Mouse (Mus musculus): Measurements from ENCODE around the gene Usp9x.

Usp9x gene

DNA sequence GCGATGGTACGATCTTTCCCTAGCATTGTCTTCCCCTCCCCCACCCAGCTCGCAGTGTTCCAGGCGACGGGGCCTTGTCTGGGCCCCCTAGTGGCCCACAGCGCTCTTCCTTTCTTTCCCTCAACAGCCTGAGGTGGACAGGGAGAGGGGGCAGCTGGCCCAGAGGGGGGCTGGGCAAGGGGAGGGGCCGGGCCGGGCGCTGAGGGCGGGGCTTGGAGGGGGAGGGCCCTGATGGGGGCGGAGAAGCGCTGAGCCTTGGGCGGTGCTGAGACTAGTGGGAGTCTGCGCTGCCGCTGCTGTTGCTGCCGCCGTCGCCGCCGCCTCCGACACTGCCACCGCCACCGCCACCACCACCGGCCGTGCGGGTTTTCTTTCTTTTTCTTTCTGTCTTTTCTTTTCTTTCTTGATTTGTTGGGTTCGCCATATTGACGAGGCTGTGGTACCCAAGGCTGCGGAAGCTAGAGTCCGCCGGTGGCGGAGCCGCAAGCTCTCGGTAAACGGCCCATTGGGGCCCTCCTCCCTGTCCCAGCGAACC is at the start of gene Usp9x:
Gene Usp9x (plus strand): TSS at position 258 of the 535 bp plus-strand sequence.
- DNase-seq (ENCODE audit: low spot score in 2 of 2): no peak

DNA sequence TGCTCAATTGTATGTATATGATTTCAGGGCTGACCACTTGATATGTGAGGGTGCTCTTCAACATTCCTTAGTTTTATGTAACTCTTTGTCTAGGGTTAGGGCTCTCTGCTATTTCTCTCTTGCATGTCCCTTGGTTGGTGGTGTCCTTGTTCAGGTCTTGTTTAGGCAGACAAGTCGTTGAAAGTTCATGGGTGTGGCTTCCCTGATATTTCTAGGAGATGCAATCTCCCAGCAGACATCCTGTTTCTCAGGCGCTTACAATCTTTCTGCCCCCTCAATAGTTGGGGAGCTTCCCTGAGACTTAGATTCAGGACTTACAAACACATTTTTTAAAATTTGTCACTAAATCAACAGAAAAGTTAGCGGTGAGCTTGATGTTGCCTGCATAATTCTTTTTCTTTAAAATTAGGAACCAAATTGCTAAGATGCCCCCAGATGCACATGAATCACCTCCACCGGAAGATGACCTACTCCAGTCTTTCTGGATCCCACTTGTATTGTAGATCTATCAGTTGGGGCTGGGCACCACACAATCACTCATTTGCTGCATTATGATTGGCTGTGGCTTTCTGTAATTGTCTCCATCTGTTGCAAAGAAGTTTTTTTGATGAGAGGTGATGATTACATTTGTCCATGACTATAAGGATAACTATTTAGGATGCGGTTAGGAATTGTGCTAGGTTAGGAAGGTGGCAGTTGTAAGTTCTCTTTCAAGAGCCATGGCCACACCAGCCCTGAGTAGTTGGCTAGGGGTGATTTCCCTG is 48.6 kb upstream of the Usp9x start:
- no peak for DNase-seq (ENCODE audit: low spot score in 2 of 2)

DNA sequence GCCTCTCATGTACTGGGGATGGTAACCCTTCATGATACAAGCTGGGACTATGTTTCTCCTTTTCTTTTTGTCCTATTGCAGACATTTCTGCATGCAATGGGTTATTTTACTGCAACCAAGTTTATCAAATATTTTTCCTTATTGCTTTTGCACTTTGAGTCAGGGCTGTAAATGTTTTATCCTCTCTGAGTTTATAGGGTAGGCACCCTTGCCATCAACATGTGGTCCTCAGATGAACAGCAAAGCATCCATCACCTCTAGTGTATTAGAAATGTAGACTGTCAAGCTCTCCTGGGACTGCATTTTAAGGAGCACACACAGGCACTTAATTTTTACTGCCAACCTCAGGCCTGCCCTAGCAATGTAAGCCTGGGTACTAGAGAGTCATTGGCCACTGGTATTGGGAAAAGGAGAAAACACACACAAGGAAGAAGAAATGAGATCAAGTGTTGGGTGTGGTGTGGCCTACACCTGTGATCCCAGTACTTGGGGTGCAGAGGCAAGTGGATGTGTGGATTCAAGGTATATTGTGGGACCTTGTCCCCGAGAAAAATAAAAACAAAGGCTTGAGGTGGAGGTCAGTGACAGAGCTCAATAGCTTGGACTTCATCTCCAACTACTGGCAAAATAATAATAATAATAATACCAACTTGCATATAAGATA is 46.6 kb upstream of the Usp9x start:
- no peak for DNase-seq (ENCODE audit: low spot score in 2 of 2)

GRCm38 (mm10) chrX:13025286-13025685 is 46.0 kb upstream of the Usp9x start:
- DNase-seq (ENCODE audit: low spot score in 2 of 2): no peak

DNA sequence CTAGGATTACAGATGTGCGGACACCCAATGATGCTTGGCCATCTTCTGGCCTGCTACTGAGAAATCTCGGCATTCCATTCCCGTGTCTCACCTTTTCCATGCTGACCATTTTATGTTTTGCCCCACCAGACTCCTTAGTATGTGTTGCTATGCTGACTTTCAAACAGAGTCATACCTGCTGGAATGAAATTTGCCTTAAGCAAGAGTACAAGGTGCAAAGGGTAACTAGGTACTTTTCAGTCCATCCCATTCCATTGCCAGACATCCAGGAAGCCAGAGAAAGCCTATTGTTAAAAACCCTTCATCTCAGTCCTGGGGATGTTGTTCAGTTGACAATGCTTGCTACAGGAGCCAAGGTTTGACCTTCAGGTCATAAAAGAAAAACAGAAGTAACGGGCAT is 43.1 kb upstream of the Usp9x start:
- no peak for DNase-seq (ENCODE audit: low spot score in 2 of 2)

DNA sequence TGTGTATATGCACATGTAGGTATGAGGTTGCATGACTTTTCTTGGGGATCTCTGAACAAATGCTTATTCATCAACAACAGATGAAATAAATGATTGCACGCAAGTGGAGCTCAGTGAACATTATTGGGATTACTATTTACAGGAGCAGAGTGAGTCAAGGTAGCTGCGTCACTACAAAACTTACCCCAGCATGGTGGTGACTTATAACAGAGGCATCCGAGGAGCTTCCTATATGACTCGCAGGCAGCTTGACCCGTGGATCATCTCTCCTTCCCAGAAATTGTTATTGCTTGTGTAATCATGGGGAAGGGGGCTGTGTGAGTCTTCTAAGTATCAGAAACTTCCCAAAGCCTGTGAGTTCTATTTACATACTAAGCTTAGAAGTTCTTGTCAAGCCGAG is 41.3 kb upstream of the Usp9x start:
- DNase-seq (ENCODE audit: low spot score in 2 of 2): no peak

- no peak for DNase-seq (ENCODE audit: low spot score in 2 of 2)
These were observed 34.2 kb upstream of the Usp9x start for GRCm38 (mm10) chrX:13037085-13037484.

DNA sequence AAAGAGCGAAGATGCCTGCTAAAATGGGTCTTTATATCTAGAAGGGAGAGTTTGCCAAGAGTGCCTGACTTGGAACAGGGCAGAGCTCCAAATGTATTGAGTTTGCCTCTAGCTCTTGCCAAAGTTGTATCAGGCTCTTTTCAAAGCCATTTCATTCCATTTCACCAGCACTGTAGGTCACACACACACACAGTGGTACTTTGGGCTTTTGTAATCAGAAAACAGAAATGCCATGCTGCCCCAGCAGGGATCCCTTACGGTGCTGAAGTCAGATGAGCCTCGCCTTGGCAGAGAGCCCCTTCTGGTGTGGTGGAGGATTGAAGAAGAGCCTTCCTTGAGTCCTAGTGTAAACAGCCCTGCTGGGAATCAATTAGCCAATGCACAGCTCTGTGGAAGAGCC is 32.1 kb upstream of the Usp9x start:
- DNase-seq (ENCODE audit: low spot score in 2 of 2): no peak

DNA sequence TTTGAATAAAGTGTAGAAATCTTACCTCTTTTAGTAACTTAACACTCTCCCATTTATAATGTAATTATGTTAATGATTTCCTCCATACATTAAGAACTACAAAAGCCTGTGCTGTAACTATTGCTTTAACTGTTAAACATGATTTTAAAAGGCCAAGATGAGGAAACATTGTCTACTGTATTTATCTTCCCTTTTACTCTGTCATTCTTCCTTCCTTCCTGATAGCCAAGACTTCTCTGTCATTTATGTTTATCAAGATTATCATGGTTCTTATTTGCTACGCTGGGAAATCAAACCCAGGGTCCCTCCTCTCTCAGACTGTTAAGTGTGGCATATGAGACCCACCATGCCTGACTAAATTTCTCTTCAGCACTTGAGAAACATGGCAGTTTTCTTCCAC is 30.9 kb upstream of the Usp9x start:
- DNase-seq (ENCODE audit: low spot score in 2 of 2): no peak

DNA sequence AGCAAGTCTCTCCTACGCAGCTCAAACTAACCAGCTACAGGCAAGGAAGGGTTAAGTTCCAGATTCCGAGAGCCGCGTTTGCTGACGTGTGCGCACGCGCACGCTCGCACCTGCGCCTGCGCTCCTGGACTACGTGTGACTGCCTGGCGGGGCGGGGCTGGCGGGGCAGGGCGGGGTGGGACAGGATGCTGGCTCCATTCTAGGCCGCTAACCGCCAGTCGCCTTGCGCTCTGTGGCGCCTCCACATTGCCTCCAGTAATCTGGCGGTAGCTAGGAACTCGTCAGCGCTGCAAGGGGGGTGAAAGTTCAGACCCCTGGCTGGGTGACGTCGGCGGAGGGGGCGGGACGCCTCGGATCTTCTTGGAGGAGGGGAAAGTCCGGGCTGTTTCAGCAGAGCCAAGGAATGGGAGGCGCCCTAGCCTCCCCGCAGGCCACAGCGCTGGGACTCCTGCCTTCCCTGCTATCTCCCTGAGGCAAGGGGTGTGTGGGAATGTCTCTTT is 29.6 kb upstream of the Usp9x start:
- DNase-seq (ENCODE audit: low spot score in 2 of 2): peak; percentile 56 to 80

DNA sequence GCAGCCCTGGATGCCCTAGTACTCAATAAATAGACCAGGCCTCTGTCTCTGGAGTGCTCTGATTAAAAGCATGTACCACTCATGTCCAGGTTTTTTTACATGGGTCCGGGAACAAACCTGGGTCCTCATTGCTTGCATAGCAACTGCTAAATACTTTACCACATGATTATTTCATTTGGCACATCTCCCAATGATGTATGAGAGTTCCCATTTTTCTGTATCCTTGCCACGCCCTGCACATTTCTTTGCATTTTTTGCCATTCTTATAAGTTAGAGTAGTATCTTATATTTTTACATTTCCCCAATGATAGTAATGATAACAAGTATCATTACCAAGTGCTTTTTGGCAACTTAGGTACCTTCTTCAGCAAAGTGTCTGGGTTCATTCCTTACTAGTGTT is 27.5 kb upstream of the Usp9x start:
- no peak for DNase-seq (ENCODE audit: low spot score in 2 of 2)

GRCm38 (mm10) chrX:13044666-13045065 is 26.6 kb upstream of the Usp9x start:
- no peak for DNase-seq (ENCODE audit: low spot score in 2 of 2)

DNA sequence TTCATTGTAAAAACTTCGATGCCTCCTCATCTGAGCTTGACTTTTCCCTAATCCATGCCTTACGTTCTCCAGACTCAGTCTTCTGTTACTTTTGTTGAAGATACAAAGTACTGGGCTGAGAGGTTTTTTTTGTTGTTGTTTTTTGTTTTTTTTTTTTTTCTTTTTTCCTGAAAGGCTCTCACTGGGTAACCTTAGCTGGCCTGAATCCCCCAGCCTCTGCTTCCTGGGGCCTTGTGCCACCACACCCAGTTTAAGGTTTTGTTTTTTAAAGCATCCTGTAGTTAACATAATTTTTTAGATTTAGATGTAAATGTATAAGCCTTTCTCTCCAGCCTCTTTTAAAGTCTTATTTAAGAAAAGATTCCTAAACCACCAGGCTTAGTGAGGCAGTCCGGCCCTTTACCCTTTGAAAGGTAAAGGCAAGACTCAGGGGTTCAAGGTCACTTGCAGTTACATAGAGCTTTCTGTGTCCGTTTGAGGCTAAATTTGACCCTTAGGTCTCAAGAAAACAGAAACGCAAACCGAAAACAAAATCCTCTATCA is 24.3 kb upstream of the Usp9x start:
- no peak for DNase-seq (ENCODE audit: low spot score in 2 of 2)

DNA sequence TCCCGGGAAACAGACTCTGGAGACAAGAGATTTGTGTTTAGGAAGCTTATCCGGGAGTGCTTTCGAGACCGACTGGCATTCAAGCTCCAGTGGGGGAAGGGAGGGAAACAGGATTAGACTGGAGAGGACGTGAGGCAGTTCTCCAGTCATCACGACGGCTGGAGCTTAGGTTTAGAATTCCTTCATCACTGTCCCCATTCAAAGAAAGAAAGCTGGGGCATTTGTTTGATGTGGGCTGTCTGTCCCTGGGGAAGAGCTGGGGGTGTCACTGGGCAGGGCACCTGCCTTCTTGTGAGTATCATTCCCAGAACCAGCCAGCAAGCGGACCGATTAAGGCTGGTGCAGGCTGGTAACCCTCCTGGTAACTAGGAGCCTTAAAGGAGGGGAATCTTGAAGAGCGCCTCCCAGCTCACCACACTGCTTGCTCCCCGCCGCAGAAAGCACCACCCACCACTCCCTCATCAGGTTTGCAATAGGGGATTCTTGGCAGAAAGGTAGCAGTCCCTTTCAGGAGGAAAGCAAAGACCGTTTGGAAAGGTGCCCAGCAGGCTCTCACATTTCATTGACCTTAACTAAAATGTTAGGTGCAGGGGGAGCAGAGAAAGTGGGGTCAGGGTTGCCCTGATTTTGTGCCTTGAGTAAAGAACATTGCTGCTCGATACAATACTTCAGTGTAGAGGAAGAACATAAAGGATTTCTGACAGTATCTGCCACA is 23.5 kb upstream of the Usp9x start:
- peak in 1 of 2 experiments; percentile 11 for DNase-seq (ENCODE audit: low spot score in 2 of 2)

DNA sequence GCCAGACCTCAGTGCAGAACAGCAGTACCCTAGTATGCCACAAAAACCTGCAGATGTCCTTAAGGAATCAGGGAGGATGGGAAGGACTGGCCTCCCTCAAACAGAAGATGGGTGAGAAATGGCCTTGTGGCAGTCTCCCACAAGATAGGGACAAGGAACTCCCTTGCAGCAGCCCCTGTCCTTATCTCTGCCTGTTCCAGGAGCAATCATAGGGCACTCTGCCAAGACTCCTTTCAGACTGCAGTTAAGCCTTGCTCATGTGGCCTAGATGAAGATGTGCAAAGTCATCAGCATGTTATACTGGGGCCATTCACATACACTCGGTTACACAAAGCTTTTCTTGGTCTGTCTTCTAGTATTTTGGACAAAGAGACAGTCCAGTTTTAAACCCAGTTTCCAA is 16.7 kb upstream of the Usp9x start:
- no peak for DNase-seq (ENCODE audit: low spot score in 2 of 2)

DNA sequence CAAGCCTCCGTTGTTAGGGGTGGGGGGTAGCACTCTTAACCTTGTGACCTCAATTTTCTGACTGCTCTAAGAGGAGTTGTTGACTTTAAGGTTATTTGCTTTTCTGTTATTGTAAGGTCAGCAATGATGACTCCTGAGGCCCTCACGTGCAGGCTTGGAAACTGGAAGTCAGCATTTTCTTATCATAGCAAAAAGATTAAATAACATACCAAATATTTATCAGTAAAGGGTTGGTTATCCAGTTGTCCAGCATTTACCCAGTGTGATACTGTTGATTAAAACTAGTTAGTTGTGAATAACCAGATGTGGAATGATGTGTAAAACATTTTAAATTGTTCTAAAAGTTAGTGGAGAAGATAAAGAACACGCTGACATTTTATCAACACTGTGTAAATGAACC is 9.3 kb upstream of the Usp9x start:
- DNase-seq (ENCODE audit: low spot score in 2 of 2): no peak

- DNase-seq (ENCODE audit: low spot score in 2 of 2): no peak
These were observed 6.9 kb upstream of the Usp9x start for GRCm38 (mm10) chrX:13064273-13064925.

GRCm38 (mm10) chrX:13070206-13070572 is 1.1 kb upstream of the Usp9x start:
- no peak for DNase-seq (ENCODE audit: low spot score in 2 of 2)

- DNase-seq (ENCODE audit: low spot score in 2 of 2): peak; percentile 70 to 86
These were observed 591 bp upstream of the Usp9x start for GRCm38 (mm10) chrX:13070573-13071240.

- peak; percentile 23 to 45 for DNase-seq (ENCODE audit: low spot score in 2 of 2)
These were observed 620 bp downstream of the Usp9x start for GRCm38 (mm10) chrX:13071776-13072460.

All from frontal cortex, postnatal 25 days (tissue).